Mouse (Mus musculus): Measurements from ENCODE around the gene Foxred1. TPM values are rescaled to one million over a fixed set of nuclear protein-coding genes. Genes with fewer than 3 reads are reported as not detected.
A peak's percentile ranks its signal among the peaks of the same experiment; 100 is the strongest.

Gene Foxred1
- polyA plus RNA-seq, 1 experiment: 22.0 TPM

GRCm38 (mm10) chr9:35197625-35198024, 13.2 kb downstream of the Foxred1 start:
- WGBS: 89% methylated on average over 3 of the region's 3 CpGs
- no peak for DNase-seq (ENCODE audit: low read depth, low spot score)

GRCm38 (mm10) chr9:35194048-35194447, 16.8 kb downstream of the Foxred1 start:
- 92% methylated on average over 3 of the region's 3 CpGs for WGBS
- DNase-seq (ENCODE audit: low read depth, low spot score): no peak

GRCm38 (mm10) chr9:35192983-35193542, 17.8 kb downstream of the Foxred1 start:
- 86% methylated on average over 11 of the region's 11 CpGs for WGBS
- no peak for DNase-seq (ENCODE audit: low read depth, low spot score)

- 80% methylated on average over 22 of the region's 22 CpGs for WGBS
- DNase-seq (ENCODE audit: low read depth, low spot score): no peak
Observed at GRCm38 (mm10) chr9:35188700-35189099, 22.2 kb downstream of the Foxred1 start.

- 74% methylated on average over 10 of the region's 10 CpGs for WGBS
Observed at GRCm38 (mm10) chr9:35187351-35187903, 23.4 kb downstream of the Foxred1 start.

GRCm38 (mm10) chr9:35186430-35186829, 24.4 kb downstream of the Foxred1 start:
- DNase-seq (ENCODE audit: low read depth, low spot score): no peak
- 52% methylated on average over 4 of the region's 4 CpGs for WGBS

More at GRCm38 (mm10) chr9:35187351-35187903, 23.4 kb downstream of the Foxred1 start:
- no peak for DNase-seq (ENCODE audit: low read depth, low spot score)

GRCm38 (mm10) chr9:35183359-35183758, 27.5 kb downstream of the Foxred1 start:
- WGBS: 77% methylated on average over 5 of the region's 5 CpGs
- DNase-seq (ENCODE audit: low read depth, low spot score): no peak

GRCm38 (mm10) chr9:35182832-35183231, 28.0 kb downstream of the Foxred1 start:
- WGBS: 79% methylated on average over 2 of the region's 2 CpGs
- DNase-seq (ENCODE audit: low read depth, low spot score): no peak

- 45% methylated on average over 14 of the region's 14 CpGs for WGBS
- DNase-seq (ENCODE audit: low read depth, low spot score): no peak
Observed at GRCm38 (mm10) chr9:35176124-35176659, 34.7 kb downstream of the Foxred1 start.

GRCm38 (mm10) chr9:35175251-35176123, 35.4 kb downstream of the Foxred1 start, which contains the start of gene Dcps:
TSS of gene Dcps (minus strand) at chr9:35176061.
- under 1% methylated on average over 38 of the region's 38 CpGs for WGBS
- DNase-seq (ENCODE audit: low read depth, low spot score): peak; percentile 84

- no peak for DNase-seq (ENCODE audit: low read depth, low spot score)
- 84% methylated on average over 1 of the region's 1 CpGs for WGBS
Observed at GRCm38 (mm10) chr9:35173331-35173730, 37.5 kb downstream of the Foxred1 start.

- WGBS: 87% methylated on average over 7 of the region's 7 CpGs
- DNase-seq (ENCODE audit: low read depth, low spot score): no peak
Observed at GRCm38 (mm10) chr9:35170071-35170470, 40.8 kb downstream of the Foxred1 start.

- WGBS: 75% methylated on average over 9 of the region's 9 CpGs
- no peak for DNase-seq (ENCODE audit: low read depth, low spot score)
Observed at GRCm38 (mm10) chr9:35166798-35167635, 43.8 kb downstream of the Foxred1 start.

GRCm38 (mm10) chr9:35166144-35166797, 44.6 kb downstream of the Foxred1 start:
- WGBS: 27% methylated on average over 3 of the region's 3 CpGs
- DNase-seq (ENCODE audit: low read depth, low spot score): peak; percentile 45

- peak; percentile 37 for DNase-seq (ENCODE audit: low read depth, low spot score)
- 37% methylated on average over 5 of the region's 5 CpGs for WGBS
Observed at GRCm38 (mm10) chr9:35164142-35164874, 46.5 kb downstream of the Foxred1 start.

GRCm38 (mm10) chr9:35163011-35163690, 47.7 kb downstream of the Foxred1 start:
- no peak for DNase-seq (ENCODE audit: low read depth, low spot score)
- WGBS: 73% methylated on average over 11 of the region's 11 CpGs

- 80% methylated on average over 7 of the region's 7 CpGs for WGBS
- DNase-seq (ENCODE audit: low read depth, low spot score): no peak
Observed at GRCm38 (mm10) chr9:35161721-35162120, 49.1 kb downstream of the Foxred1 start.

GRCm38 (mm10) chr9:35160662-35161061, 50.2 kb downstream of the Foxred1 start:
- no peak for DNase-seq (ENCODE audit: low read depth, low spot score)
- 81% methylated on average over 2 of the region's 2 CpGs for WGBS

Measured in large intestine, adult 2 months (tissue).